Mouse (Mus musculus) hematopoietic stem cell, adult 5-6 weeks (primary cell): Measurements from ENCODE around the gene Ecd. TPM values are rescaled to one million over a fixed set of nuclear protein-coding genes. Genes with fewer than 3 reads are reported as not detected.
"Not testable (repeated sequence)": the region's sequence is repeated elsewhere in the genome, so short reads cannot be mapped to it uniquely, and the experiment has no call there.

Experiments used
- ATAC-seq, 2 experiments: fragments of 125-278 bp in 1 of 2; replicated peaks in 1 of 2; 2 replicates each; pipeline ENCODE4 v1.8.0; 2016 to 2017; ENCODE audit warnings: inconsistent platforms in 2 of 2, mild to moderate bottlenecking in 2 of 2, moderate number of reproducible peaks in 2 of 2, low read depth in 1 of 2, moderate TSS enrichment in 1 of 2; ENCODE audit not compliant: low FRiP score in 2 of 2, poor library complexity in 2 of 2, severe bottlenecking in 2 of 2, insufficient read depth in 1 of 2, low TSS enrichment in 1 of 2
- total RNA-seq: library from RNA; stranded (forward); fragments of 172-1452, 232-1000 nt; gene quantifications from 2 replicates; pipeline ENCODE4 v1.2.3, GENCODE M21; 2017

Gene Ecd
- total RNA-seq, 1 experiment from 2014 or later, result 79.5 TPM

DNA sequence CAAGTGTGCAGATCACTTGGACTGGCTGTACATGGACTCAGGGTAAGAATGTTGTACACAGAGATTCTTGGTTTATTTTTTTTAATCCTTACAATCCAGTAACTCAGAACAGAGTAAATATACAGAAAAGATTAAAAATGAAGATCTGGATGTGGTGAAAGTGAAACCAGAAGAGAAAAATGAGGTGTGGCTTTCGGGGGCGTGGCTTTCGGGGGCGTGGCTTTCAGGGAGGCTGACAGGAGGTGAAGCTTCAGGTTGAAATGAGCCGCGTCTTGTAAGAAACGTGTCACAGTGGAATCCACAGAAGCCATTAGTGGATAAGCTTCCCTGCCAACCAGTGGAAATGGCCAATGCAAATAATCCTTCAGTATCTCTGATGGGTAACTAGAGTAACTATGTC is 7.1 kb downstream of the Ecd start:
- no peak for ATAC-seq

DNA sequence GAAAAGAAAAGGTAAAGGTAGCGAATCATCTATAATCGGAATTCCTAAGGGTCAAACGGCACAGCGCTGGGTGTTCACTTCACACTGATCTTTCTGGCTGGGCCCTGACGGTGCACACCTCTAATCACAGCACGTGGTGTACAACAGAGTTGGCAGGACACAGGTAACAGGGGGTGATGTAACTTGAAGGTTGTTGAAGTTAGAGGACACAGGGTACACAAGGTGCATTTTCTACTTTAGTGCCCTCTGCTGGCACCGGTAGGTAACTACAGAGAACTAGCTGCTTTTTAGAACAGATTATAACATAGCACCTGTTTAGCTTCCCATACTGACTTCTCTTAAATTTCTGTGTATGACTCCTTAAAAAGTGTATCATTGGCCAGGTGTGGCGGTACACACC is 7.8 kb downstream of the Ecd start:
- peak in 1 of 2 experiments; percentile 58; a peak in 1 of 4 replicates for ATAC-seq

DNA sequence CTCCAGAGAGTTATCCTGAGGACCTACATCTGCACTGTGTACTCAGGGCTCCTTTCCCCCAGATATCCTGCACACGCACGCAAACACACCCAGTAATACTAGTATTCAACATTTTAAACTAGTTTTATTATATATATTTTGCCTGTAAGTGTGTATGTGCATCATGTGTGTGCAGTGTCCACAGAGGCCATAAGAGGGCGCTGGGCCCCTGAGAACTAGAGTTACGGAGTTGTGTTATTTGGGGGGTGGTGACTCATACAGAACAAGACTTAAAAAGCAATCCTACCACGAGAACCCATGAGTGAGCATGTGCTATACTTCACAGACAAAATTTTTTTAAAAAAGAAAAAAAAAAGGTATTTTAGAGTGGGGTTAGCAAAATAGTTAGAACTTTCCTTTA is 8.5 kb downstream of the Ecd start:
- no peak for ATAC-seq

DNA sequence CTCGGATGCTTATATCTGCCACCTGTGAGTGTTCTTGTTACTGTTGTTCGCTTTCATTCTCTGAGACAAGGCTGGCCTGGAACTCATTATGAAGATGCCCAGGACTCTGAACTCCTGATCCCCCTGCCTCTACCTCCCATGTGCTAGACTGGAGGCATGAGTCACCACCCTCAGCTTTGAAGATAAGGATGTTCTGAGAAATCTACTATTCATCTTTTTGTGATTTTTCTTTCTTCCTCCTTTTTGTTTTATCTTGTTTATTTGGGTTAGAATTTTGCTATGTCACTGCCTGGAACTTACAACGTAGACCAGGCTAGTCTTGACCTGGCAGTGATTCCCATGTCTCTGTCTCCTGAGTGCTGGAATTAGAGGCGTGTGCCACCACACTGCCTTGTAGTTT is 16.6 kb downstream of the Ecd start:
- no peak for ATAC-seq

DNA sequence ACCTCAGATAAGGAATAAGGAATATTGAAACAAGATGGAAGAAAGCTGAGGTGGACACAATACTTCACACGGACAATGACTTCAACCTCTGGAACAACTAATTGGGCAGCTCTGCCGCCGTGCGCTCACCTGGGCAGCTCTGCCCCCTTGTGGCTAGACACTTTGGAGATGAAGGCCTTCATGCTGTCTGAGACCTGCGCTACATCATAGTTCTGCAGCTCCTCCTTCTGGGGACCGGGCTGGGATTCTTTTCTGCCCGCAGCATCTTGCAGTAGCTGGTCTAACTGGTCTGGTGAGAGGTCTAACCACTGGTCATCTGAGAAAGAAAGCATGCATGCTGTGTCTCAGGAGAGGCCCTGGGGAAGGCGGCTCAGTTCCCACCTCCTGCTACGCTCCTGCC is 19.4 kb downstream of the Ecd start:
- ATAC-seq, result peak in 1 of 2 experiments; percentile 36; a peak in 1 of 4 replicates

DNA sequence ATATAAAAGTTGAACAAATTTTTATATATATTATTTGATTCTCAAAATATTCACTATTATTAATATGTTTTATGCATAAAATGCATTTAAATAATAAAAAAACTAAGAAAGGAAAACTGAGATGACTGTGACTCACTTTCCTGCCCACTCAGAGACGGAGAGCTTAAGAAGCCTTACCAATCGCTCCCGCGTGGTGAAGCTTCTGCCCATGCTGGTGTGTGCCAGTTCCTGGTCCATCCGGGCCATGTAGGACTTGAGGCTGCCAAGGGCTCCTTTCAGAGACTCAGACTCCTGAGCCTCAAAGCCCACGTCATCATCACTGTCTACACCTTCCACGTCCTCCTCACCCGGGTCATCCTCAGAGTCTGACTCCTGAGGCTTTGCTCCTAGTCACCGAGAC is 23.7 kb downstream of the Ecd start:
- ATAC-seq, result no peak

DNA sequence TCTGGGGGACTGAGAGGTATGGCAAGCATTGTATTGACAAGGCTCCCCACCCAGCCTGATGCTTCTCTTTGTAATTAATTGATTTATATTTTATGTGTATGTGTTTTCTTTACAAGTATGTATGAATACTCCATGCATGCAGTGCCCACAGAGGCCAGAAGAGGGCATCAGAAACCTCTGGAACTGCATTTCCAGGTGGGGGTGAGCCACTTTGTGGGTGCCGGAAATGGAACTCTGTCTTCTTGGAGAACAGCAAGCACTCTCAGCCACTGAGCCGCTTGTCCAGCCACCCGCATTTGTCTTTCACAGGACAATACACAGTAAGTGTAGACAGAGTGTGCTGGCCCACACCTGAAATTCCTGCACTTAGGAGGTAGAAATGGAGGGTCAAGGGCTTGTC is 28.5 kb downstream of the Ecd start:
- no peak for ATAC-seq

DNA sequence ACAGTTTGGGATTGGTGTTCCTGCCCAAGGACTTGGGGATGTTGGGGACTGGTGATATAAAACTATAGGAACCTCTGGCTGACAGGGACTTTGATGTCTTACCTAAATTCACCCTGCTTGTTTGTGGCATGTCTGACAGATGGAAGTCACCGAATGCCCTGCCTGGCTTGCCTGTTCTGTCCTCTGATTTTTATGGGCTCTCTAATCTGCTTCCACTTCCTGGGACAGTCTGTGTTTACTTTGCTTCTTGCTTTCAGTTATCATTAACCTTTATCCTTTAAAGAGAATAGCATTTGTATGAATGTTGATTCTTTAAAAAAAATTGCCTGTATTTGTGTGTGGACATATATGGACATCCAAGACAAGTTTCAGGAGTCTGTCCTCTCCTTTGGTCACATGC is 32.8 kb downstream of the Ecd start:
- ATAC-seq, result no peak

- ATAC-seq, result not testable (repeated sequence)
Observed at GRCm38 (mm10) chr14:20305085-20305484, 42.8 kb downstream of the Ecd start.

DNA sequence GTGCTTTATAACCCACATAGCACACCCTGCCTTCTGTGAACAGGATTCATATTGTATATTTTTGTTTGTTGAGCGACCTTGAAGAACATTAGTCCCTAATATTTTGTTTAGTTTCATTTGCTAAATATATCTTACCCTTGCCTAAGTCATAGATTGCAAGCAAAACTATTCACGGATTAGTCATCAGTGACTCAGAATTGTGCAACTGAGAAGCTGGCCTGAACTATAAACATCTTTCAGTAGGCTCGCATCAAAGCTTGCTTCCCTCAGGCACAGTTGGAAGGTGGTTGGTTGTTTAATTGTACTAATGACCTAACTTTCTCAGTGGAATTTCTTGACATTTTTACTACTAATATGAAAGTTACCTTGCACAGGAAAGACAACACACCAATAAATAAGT is 49.8 kb downstream of the Ecd start:
- no peak for ATAC-seq

DNA sequence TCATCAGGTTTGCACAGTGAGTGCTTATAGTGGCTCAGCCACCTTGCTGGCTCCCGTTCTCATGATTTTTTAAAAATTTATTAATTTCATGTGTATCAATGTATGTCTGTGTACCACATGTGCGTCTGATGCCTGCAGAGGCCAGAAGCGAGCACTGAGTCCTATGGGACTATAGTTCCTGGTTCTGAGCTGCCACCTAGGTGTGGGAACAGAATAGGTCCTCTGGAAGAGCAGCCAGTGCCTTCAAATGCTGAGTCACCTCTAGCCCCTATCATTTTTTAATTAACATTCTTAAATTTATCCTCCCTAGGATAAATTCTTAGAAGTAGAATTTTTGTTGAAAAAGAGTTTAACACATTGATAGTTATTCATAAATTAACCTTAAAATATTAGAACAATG is 50.3 kb downstream of the Ecd start:
- ATAC-seq, result no peak

GRCm38 (mm10) chr14:20294947-20295346 is 53.0 kb downstream of the Ecd start:
- no peak for ATAC-seq

- peak; percentile 99 to 100 for ATAC-seq
Observed at GRCm38 (mm10) chr14:20294117-20294892, 53.6 kb downstream of the Ecd start, which contains the start of gene Nudt13. Nudt13 (plus strand) TSS chr14:20294697.

DNA sequence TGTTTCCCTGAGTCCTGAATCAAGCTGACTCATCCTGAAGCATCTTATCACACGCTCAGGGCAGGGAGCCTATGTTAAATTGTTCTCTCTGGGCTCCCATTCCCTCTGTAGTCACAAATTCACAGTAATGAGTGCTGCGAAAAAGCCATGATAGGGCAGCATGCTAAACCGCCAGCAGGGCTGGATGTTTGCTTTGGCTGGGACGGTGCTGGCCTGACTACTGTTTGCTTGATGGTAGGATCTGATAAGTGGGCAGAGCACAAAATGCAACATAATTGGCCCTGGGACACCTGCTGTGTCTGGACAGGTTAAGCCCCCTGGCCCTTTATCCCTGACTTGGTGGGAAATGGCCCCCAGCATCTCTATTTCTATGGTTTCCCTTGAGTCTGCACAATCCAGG is 56.5 kb downstream of the Ecd start:
- ATAC-seq, result no peak

Other genes with a start within 250 kb of the Ecd start
- gene Saysd1, start 209.6 kb downstream of the Ecd start, total RNA-seq, result 2.0 and 3.4 TPM in 2 replicates
- 18.8 and 23.6 TPM in 2 replicates for gene Kcnk5, start 166.3 kb downstream of the Ecd start, total RNA-seq
- not detected in 2 replicates for gene Kcnk16, start 78.9 kb downstream of the Ecd start, total RNA-seq
- gene Nudt13, start 53.4 kb downstream of the Ecd start, total RNA-seq, result 10.2 and 24.5 TPM in 2 replicates
- gene Fam149b, start within 50 bp of the Ecd start, total RNA-seq, result 39.9 and 58.2 TPM in 2 replicates
- 248 and 261 TPM in 2 replicates for gene Dnajc9, start 40.8 kb upstream of the Ecd start, total RNA-seq
- gene Mrps16, start 45.5 kb upstream of the Ecd start, total RNA-seq, result 28.2 and 43.8 TPM in 2 replicates
- 1.0 TPM in 1 of 2 replicates, not detected in the other for gene Cfap70, start 104.1 kb upstream of the Ecd start, total RNA-seq
- gene Anxa7, start 132.0 kb upstream of the Ecd start, total RNA-seq, result 70.9 and 80.2 TPM in 2 replicates
- gene Mss51, start 148.8 kb upstream of the Ecd start, total RNA-seq, result 1.4 TPM in 1 of 2 replicates, not detected in the other
- gene Ppp3cb, start 198.5 kb upstream of the Ecd start, total RNA-seq, result 66.5 and 74.9 TPM in 2 replicates